ENCODE assay signal across 8 mouse cellular contexts in the genomic region with DNA sequence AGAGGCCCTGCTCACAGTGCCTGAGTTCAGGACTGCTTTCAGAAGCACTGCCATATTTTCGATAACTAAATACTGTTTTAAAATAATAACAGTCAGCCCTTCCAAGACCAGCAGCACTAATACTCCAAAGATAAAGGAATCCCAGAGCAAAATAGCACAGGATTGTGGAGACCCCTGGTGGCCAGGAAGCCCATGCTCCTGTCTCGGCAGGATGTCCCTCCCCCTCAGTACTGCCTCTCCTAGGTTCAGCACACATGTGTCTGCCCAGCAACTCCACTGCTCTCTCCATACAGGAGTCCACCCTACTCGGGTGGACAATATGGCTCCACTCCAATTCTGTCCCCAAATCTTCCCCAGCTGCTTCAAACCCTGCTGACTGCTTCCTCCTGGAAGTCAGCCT. TPM values are rescaled to one million over a fixed set of nuclear protein-coding genes. Genes with fewer than 3 reads are reported as not detected.
DNase-seq lines count a peak whose midpoint lies in the region; ATAC-seq lines count a peak whose summit lies in the region.

No protein-coding gene starts in this region.

- peak; percentile 46 for DNase-seq in 416B (ENCODE audit: low read depth)
- peak; percentile 67 for DNase-seq in MN1 (ENCODE audit: low spot score)
- DNase-seq in cerebellum, postnatal 4 days (ENCODE audit: low spot score in 2 of 2) = peak; percentile 74 to 79
- peak; percentile 48 for DNase-seq in gastrocnemius, postnatal 25 days
- peak; percentile 74 to 88 for DNase-seq in layer of hippocampus, adult 18-20 months (ENCODE audit: low spot score in 2 of 2)
- peak; percentile 86 for DNase-seq in lung, postnatal 10 days
- peak; percentile 84 to 87 for DNase-seq in right cerebral cortex, postnatal 10 days (ENCODE audit: low spot score in 2 of 2)

- no peak for ATAC-seq in erythroid progenitor cell, adult 5-6 weeks (replicated peaks; ENCODE audit: low FRiP score, poor library complexity, severe bottlenecking)

RNA-seq across cellular contexts. Expression of a gene that starts 12.4 kb away (rescaled TPM):
- 1 to 10 TPM; 2.4 to 2.5 TPM for total RNA-seq in gastrocnemius, postnatal 25 days (2021)
- total RNA-seq in layer of hippocampus, adult 18-20 months (2021) = 1 to 10 TPM; 8.4 to 9.9 TPM
- not detected in 2 replicates for total RNA-seq in erythroid progenitor cell, adult 5-6 weeks (2015; ENCODE audit: low replicate concordance)
- total RNA-seq in erythroid progenitor cell, adult 5-6 weeks (2017; ENCODE audit: low replicate concordance) = not detected in 2 replicates
